In genomic region chr10:67177410-67177809, GRCm38 (mm10) we compare ENCODE assay signal across 26 mouse cellular contexts.
DNase-seq lines count a peak whose midpoint lies in the region; ATAC-seq and TF ChIP-seq lines count a peak whose summit lies in the region.
"Had no signal": no experiment of that assay in that cellular context is flagged by ENCODE, and none has a peak within 500 bp of the region (broad histone marks: within the 10 kb centered on the region; RNA-seq: fewer than 3 reads in every experiment).

No protein-coding gene starts in this region.

- H3K36me3 ChIP-seq in intestine, embryonic 16.5 days (ENCODE audit: control insufficient read depth, insufficient read depth, low read length): no peaks in the 10 kb centered on the region
- H3K36me3 ChIP-seq in intestine, embryonic 15.5 days: no peaks in the 10 kb centered on the region
- peaks cover 0 to 19% of the 10 kb centered on the region in 2 experiments; a peak in 2 of 4 replicates for H3K36me3 ChIP-seq in MEL (ENCODE audit: control insufficient read depth in 1 of 2, insufficient read depth in 2 of 2, low read length in 2 of 2)
- no peaks in the 10 kb centered on the region for H3K36me3 ChIP-seq in liver, embryonic 13.5 days
- H3K36me3 ChIP-seq in midbrain, embryonic 11.5 days (ENCODE audit: control insufficient read depth, insufficient read depth, low read length): no peaks in the 10 kb centered on the region
- H3K36me3 ChIP-seq: embryonic facial prominence, embryonic 10.5 days; forebrain, embryonic 10.5 days; heart, embryonic 15.5 days; hindbrain, embryonic 13.5 days; midbrain, embryonic 12.5 days had no signal

- H3K27ac ChIP-seq in intestine, embryonic 16.5 days (ENCODE audit: low read length): peak overlapping the region; percentile 23; the same call in 1 of the 2 replicates
- no peak overlapping the region for H3K27ac ChIP-seq in intestine, embryonic 15.5 days
- peak overlapping the region; percentile 91 for H3K27ac ChIP-seq in MEL (ENCODE audit: control insufficient read depth, low read depth, low read length)
- H3K27ac ChIP-seq in liver, embryonic 13.5 days: peak overlapping the region; percentile 25; the same call in 1 of the 2 replicates
- no peak overlapping the region for H3K27ac ChIP-seq in midbrain, embryonic 11.5 days (ENCODE audit: low read depth, low read length)
- H3K27ac ChIP-seq: embryonic facial prominence, embryonic 10.5 days; forebrain, embryonic 10.5 days; heart, embryonic 15.5 days; hindbrain, embryonic 13.5 days; macrophage; midbrain, embryonic 12.5 days; stomach, postnatal 0 days had no signal

- peaks cover 8% of the 10 kb centered on the region for H3K4me1 ChIP-seq in intestine, embryonic 16.5 days (ENCODE audit: control insufficient read depth, insufficient read depth, low read length)
- peaks cover 5% of the 10 kb centered on the region; the same call in 1 of the 2 replicates for H3K4me1 ChIP-seq in intestine, embryonic 15.5 days (replicated peaks)
- peaks cover 7 to 8% of the 10 kb centered on the region in 2 experiments; a peak in 3 of 4 replicates for H3K4me1 ChIP-seq in MEL (ENCODE audit: control insufficient read depth in 1 of 2, insufficient read depth in 2 of 2, low read length in 2 of 2)
- H3K4me1 ChIP-seq in liver, embryonic 13.5 days (replicated peaks): peaks cover 40% of the 10 kb centered on the region
- no peaks in the 10 kb centered on the region; the same call in 1 of the 2 replicates for H3K4me1 ChIP-seq in midbrain, embryonic 11.5 days (ENCODE audit: control insufficient read depth, insufficient read depth, low read length)
- H3K4me1 ChIP-seq: hindbrain, embryonic 13.5 days; midbrain, embryonic 12.5 days had no signal

- H3K27me3 ChIP-seq in intestine, embryonic 16.5 days (replicated peaks; ENCODE audit: control insufficient read depth, insufficient read depth, low read length): no peaks in the 10 kb centered on the region
- no peaks in the 10 kb centered on the region for H3K27me3 ChIP-seq in intestine, embryonic 15.5 days (replicated peaks)
- H3K27me3 ChIP-seq in MEL (ENCODE audit: control insufficient read depth in 1 of 2, insufficient read depth in 2 of 2, low read length in 2 of 2): no peaks in the 10 kb centered on the region
- H3K27me3 ChIP-seq in liver, embryonic 13.5 days: no peaks in the 10 kb centered on the region
- H3K27me3 ChIP-seq in midbrain, embryonic 11.5 days (ENCODE audit: control insufficient read depth, insufficient read depth, low read length): no peaks in the 10 kb centered on the region
- H3K27me3 ChIP-seq: heart, embryonic 15.5 days; hindbrain, embryonic 13.5 days; midbrain, embryonic 12.5 days had no signal

- TF ChIP-seq CTCF in MEL (IDR thresholded peaks at IDR 0.05 in 2 of 3, conservative IDR thresholded peaks at IDR 0.05 in 1 of 3; ENCODE audit: control insufficient read depth in 1 of 3, insufficient read depth in 1 of 3, low read depth in 2 of 3, low read length in 3 of 3, poor library complexity in 1 of 3, severe bottlenecking in 1 of 3): no peak

- WGBS in intestine, embryonic 16.5 days: 60% methylated on average over 4 of the region's 4 CpGs
- 46% methylated on average over 4 of the region's 4 CpGs for WGBS in intestine, embryonic 15.5 days
- WGBS in liver, embryonic 13.5 days (ENCODE audit: insufficient replicate concordance): 26% methylated on average over 4 of the region's 4 CpGs
- 95% methylated on average over 4 of the region's 4 CpGs for WGBS in midbrain, embryonic 11.5 days

- no peak for ATAC-seq in intestine, embryonic 16.5 days
- ATAC-seq in intestine, embryonic 15.5 days: no peak
- no peak for ATAC-seq in liver, embryonic 13.5 days (ENCODE audit: low read depth)
- ATAC-seq in megakaryocyte-erythroid progenitor cell, adult 5-6 weeks (replicated peaks; ENCODE audit: low FRiP score, low TSS enrichment, poor library complexity, severe bottlenecking): peak; percentile 89
- no peak for ATAC-seq in midbrain, embryonic 11.5 days (ENCODE audit: low FRiP score)
- ATAC-seq: CD4-positive, CD25-positive, alpha-beta regulatory T cell, adult 4 months; forebrain, postnatal 0 days had no signal

- H3K9ac ChIP-seq in intestine, embryonic 16.5 days (ENCODE audit: low read depth, low read length): no peak overlapping the region
- H3K9ac ChIP-seq in intestine, embryonic 15.5 days: no peak overlapping the region
- H3K9ac ChIP-seq in MEL (ENCODE audit: control insufficient read depth, low read depth, low read length, poor library complexity, severe bottlenecking): peak overlapping the region; percentile 49
- no peak overlapping the region for H3K9ac ChIP-seq in liver, embryonic 13.5 days
- H3K9ac ChIP-seq in midbrain, embryonic 11.5 days (ENCODE audit: low read length): no peak overlapping the region
- H3K9ac ChIP-seq: forebrain, postnatal 0 days; heart, embryonic 15.5 days; hindbrain, embryonic 13.5 days; midbrain, embryonic 12.5 days had no signal

- DNase-seq in MEL (ENCODE audit: low read depth, low spot score): peak; percentile 77
- DNase-seq in liver, embryonic 13.5 days: no peak
- DNase-seq in midbrain, embryonic 11.5 days (ENCODE audit: low spot score, missing footprints): no peak
- no peak for DNase-seq in right cerebral cortex, postnatal 4 days
- DNase-seq: adrenal gland, postnatal 25 days; cerebellum, adult 9-11 months; forebrain, postnatal 0 days; gastrocnemius, postnatal 25 days; heart, adult 18-20 months; heart, postnatal 36 days; kidney, adult 8-10 months; kidney, postnatal 10 days; lung, adult 2 months; thymus, adult 2 months; thymus, postnatal 4 days had no signal

- H3K4me2 ChIP-seq in intestine, embryonic 16.5 days (ENCODE audit: low read depth, low read length): no peak overlapping the region
- no peak overlapping the region for H3K4me2 ChIP-seq in intestine, embryonic 15.5 days (replicated peaks)
- H3K4me2 ChIP-seq in liver, embryonic 13.5 days: no peak overlapping the region
- H3K4me2 ChIP-seq in midbrain, embryonic 11.5 days: no peak overlapping the region
- H3K4me2 ChIP-seq: heart, embryonic 15.5 days; hindbrain, embryonic 13.5 days; midbrain, embryonic 12.5 days had no signal

- no peak for TF ChIP-seq POLR2A in MEL (IDR thresholded peaks at IDR 0.05; ENCODE audit: control insufficient read depth in 1 of 2, insufficient read depth in 1 of 2, low read depth in 1 of 2, low read length in 2 of 2, poor library complexity in 1 of 2)

- no peak overlapping the region for H3K4me3 ChIP-seq in intestine, embryonic 16.5 days (ENCODE audit: low read length)
- H3K4me3 ChIP-seq in intestine, embryonic 15.5 days (replicated peaks): no peak overlapping the region
- H3K4me3 ChIP-seq in MEL (ENCODE audit: control insufficient read depth in 1 of 2, insufficient read depth in 1 of 2, low read depth in 2 of 2, low read length in 2 of 2): peak overlapping the region; percentile 24 to 45
- H3K4me3 ChIP-seq in liver, embryonic 13.5 days (replicated peaks): no peak overlapping the region
- no peak overlapping the region for H3K4me3 ChIP-seq in midbrain, embryonic 11.5 days (ENCODE audit: low read depth, low read length)
- H3K4me3 ChIP-seq: embryonic facial prominence, embryonic 10.5 days; forebrain, embryonic 10.5 days; heart, embryonic 15.5 days; hindbrain, embryonic 13.5 days; midbrain, embryonic 12.5 days had no signal

- no peaks in the 10 kb centered on the region for H3K9me3 ChIP-seq in intestine, embryonic 16.5 days (ENCODE audit: control insufficient read depth, low read length)
- no peaks in the 10 kb centered on the region for H3K9me3 ChIP-seq in intestine, embryonic 15.5 days
- H3K9me3 ChIP-seq in MEL (replicated peaks; ENCODE audit: insufficient read depth, low read length): no peaks in the 10 kb centered on the region
- H3K9me3 ChIP-seq in liver, embryonic 13.5 days (replicated peaks): no peaks in the 10 kb centered on the region
- no peaks in the 10 kb centered on the region for H3K9me3 ChIP-seq in midbrain, embryonic 11.5 days (ENCODE audit: control insufficient read depth, low read length)
- H3K9me3 ChIP-seq: embryonic facial prominence, embryonic 10.5 days; forebrain, embryonic 10.5 days; heart, embryonic 15.5 days; hindbrain, embryonic 13.5 days; midbrain, embryonic 12.5 days had no signal

- TF ChIP-seq EP300 in MEL (IDR thresholded peaks at IDR 0.05; ENCODE audit: low read depth in 1 of 2, low read length in 2 of 2): peak; percentile 63 to 81; a peak in 2 of 4 replicates

- TF ChIP-seq RAD21 in MEL (IDR thresholded peaks at IDR 0.05; ENCODE audit: low read depth, low read length): no peak

- H3K79me2 ChIP-seq in MEL (ENCODE audit: control insufficient read depth, insufficient read depth, low read length, poor library complexity): no peaks in the 10 kb centered on the region

TF ChIP-seq in MEL, 35 proteins besides CTCF, POLR2A, EP300 and RAD21 (continues in another document):
- TF ChIP-seq MYC (IDR thresholded peaks at IDR 0.05; ENCODE audit: low read depth, low read length) (no peak), MYB (IDR thresholded peaks at IDR 0.05; ENCODE audit: low read depth, low read length) (peak; percentile 97), BHLHE40 (IDR thresholded peaks at IDR 0.05; ENCODE audit: borderline replicate concordance, low read depth, low read length) (no peak), ZC3H11A (IDR thresholded peaks at IDR 0.05; ENCODE audit: low read depth, low read length) (no peak), TCF12 (IDR thresholded peaks at IDR 0.05; ENCODE audit: low read depth, low read length) (peak; percentile 57), GATA1 (IDR thresholded peaks at IDR 0.05; ENCODE audit: low read depth, low read length) (peak; percentile 79; the same call in 1 of the 2 replicates), HCFC1 (IDR thresholded peaks at IDR 0.05; ENCODE audit: low read depth, low read length) (peak; percentile 55; the same call in 1 of the 2 replicates), ZKSCAN1 (IDR thresholded peaks at IDR 0.05; ENCODE audit: low read depth, low read length) (peak; percentile 38; the same call in 1 of the 2 replicates), TBP (IDR thresholded peaks at IDR 0.05; ENCODE audit: low read depth, low read length) (no peak), GABPA (IDR thresholded peaks at IDR 0.05; ENCODE audit: low read depth, low read length) (no peak), NRF1 (IDR thresholded peaks at IDR 0.05; ENCODE audit: insufficient read depth, low read depth, low read length, poor library complexity, severe bottlenecking) (no peak), CHD2 (IDR thresholded peaks at IDR 0.05; ENCODE audit: low read length) (no peak), MAFK (IDR thresholded peaks at IDR 0.05; ENCODE audit: borderline replicate concordance, low read depth, low read length) (no peak), CHD1 (IDR thresholded peaks at IDR 0.05; ENCODE audit: low read depth, low read length) (no peak), MXI1 (IDR thresholded peaks at IDR 0.05; ENCODE audit: low read depth, low read length) (0 out of 2 replicates have a peak, but pooled peaks have one; percentile 21), NELFE (IDR thresholded peaks at IDR 0.05; ENCODE audit: low read depth, low read length) (no peak), ZMIZ1 (IDR thresholded peaks at IDR 0.05; ENCODE audit: low read depth, low read length) (no peak), SMC3 (IDR thresholded peaks at IDR 0.05; ENCODE audit: low read depth, low read length) (no peak), E2F4 (IDR thresholded peaks at IDR 0.05; ENCODE audit: borderline replicate concordance, low read depth, low read length) (no peak)

Comparison
In these comparisons a context has a peak if more than half of its experiments do, and no peak if none do; other contexts are left out.
1. H3K27ac ChIP-seq: peak in intestine, embryonic 16.5 days (single experiment), MEL (single experiment) and liver, embryonic 13.5 days (single experiment); none in intestine, embryonic 15.5 days (single experiment) and midbrain, embryonic 11.5 days (single experiment).
2. H3K4me3 ChIP-seq: peak in MEL (2 of 2); none in intestine, embryonic 16.5 days (single experiment), intestine, embryonic 15.5 days (single experiment), liver, embryonic 13.5 days (single experiment) and midbrain, embryonic 11.5 days (single experiment).